Mouse (Mus musculus): Measurements from ENCODE around the gene Dcaf11.

Gene Dcaf11

DNA sequence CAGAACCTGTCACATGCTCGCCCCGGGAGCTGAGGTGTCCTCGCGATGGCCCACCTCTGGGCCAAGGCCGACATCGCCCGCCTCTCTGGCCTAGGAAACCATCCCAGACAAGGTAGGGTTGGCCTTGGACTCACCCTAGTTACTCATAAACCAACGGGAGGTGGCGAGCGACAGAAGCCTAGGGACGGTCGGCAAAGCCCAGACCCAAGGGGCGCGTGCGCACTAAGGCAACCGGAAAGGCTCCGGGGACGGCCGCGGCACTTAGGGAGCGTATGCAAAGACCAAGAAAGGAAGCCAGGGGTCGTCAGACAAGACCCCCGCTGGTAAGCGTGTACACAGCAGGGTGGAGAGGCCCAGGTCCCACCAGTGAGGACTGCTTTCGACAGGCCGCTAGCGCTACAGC, at the start of gene Dcaf11:
TSS of gene Dcaf11 (plus strand) at position 208 of the 403 bp plus-strand sequence.
- no peak for DNase-seq (ENCODE audit: extremely low read depth, low read depth, low spot score)

DNA sequence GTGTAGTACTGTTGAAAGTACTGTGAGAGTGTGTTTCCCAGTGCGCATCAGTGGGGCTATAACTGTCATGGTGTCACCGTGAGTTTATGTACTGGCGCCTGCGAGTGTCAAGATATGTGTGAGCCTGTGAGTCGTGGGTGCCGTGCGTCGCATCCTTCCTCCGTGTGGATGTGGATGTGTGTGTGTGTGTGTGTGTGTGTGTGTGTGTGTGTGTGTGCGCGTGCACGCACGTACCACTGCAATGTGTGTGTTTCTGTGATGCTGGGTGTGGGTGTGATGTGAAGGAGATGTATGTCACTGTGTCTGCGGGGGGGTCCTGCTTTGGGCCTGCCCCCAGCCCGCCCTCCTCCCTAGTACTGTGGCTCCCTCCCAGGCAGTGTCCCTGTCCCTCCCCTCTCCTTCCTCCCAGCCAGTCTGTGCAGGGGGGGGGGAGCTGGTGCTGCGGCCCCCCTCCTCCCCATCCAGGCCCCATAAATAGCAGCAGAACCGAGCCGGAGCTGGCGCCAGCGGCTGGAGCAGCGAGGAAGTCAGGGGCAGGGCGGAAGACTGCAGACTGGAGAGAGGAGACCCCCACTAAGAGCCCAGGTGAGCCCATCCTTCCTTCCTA, 49.6 kb upstream of the Dcaf11 start, which contains the start of gene Cpne6:
TSS of gene Cpne6 (plus strand) at position 321 of the 607 bp plus-strand sequence.
- DNase-seq (ENCODE audit: extremely low read depth, low read depth, low spot score), result no peak

DNA sequence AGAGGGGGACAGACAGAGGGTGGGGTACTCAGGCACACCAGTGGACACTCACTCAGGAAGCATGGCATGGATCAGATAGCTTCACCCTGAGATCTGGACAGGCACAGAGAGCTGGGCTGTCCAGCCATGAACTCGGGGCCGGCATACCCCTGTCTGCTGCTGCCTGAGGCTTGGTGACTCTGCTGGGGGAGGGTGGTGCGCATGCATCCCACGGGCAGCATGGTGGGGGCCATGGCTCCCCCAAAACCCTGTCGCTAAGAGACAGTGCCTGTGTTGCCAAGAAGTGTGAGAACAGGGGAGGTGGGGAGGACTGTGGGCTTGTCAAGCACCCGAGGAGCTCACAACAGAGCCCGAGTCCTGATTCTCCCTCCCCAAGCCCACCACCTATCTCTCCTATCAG, 48.8 kb upstream of the Dcaf11 start:
- DNase-seq (ENCODE audit: extremely low read depth, low read depth, low spot score), result no peak

DNA sequence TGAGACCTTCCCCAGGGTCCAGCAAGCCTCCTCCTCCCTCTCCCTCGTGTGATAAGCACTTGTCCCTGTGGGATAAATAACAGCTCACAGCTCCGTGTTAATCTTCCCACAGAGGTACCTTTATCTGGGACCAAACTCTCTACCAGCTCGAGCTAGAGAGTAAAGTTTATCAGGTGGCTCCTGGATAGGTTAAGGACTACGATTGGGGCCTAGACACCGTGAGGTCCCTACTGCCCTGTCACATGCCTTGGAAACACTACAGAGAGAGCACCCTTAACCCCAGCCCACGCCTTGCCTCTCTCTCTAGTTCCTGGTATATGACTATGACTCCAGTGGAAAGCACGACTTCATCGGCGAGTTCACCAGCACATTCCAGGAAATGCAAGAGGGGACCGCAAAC, 45.9 kb upstream of the Dcaf11 start:
- DNase-seq (ENCODE audit: extremely low read depth, low read depth, low spot score), result no peak

DNA sequence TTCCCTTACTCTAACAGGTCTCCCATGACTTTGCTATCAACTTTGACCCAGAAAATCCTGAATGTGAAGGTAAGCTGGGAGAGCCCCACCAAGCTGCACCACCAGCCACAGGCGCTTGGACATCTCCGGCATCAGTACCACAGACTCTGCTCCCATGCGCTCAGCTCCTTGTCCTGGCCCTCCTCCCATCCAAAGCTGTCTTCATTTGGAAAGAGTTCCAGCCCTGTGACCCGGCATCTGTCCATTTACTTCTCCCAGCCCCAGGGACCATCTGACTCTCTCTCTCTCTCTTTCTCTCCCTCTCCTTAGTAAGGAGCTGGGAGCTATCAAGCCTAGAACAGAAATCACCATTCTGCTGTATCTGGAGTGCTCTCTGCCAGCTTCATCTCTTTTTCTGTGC, 44.0 kb upstream of the Dcaf11 start:
- no peak for DNase-seq (ENCODE audit: extremely low read depth, low read depth, low spot score)

DNA sequence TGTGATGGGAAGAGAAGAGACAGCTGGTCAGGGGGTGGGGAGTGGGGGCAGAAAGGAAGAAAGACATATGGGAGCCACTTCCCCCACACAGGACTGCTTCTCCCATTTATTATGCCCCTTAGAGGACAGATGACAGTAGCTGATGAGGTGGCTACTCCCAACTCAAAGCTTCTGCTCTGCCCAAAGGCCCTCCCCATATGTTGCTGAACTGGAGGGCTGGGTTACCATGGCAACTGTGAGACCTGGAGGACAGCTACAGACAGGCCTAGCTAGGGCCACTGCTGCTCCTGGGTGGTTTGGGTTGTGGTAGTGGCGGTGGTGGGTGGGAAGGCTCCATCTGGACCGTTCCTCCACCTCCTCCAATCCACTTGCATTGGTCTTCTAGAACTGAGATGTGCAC, 40.9 kb upstream of the Dcaf11 start:
- no peak for DNase-seq (ENCODE audit: extremely low read depth, low read depth, low spot score)

DNA sequence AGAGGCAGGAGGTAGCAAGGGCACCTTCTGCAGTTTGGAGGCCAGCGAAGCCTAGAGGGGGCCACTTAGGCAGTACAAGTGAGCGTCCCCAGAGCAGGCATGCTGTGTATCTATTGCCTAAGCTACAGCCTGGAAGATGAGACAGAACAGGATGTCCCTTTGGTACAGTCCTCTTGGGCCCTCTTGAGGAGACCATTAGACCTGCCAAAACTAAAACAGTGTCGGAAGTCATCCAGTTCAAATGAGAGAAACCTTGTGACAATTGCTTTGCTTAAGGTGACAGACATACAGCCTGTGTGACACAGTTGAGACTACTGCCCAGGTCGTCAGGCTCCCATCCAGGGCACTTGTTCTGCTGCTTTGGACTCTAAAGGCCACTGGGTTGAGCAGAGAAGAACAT, 40.2 kb upstream of the Dcaf11 start:
- no peak for DNase-seq (ENCODE audit: extremely low read depth, low read depth, low spot score)

DNA sequence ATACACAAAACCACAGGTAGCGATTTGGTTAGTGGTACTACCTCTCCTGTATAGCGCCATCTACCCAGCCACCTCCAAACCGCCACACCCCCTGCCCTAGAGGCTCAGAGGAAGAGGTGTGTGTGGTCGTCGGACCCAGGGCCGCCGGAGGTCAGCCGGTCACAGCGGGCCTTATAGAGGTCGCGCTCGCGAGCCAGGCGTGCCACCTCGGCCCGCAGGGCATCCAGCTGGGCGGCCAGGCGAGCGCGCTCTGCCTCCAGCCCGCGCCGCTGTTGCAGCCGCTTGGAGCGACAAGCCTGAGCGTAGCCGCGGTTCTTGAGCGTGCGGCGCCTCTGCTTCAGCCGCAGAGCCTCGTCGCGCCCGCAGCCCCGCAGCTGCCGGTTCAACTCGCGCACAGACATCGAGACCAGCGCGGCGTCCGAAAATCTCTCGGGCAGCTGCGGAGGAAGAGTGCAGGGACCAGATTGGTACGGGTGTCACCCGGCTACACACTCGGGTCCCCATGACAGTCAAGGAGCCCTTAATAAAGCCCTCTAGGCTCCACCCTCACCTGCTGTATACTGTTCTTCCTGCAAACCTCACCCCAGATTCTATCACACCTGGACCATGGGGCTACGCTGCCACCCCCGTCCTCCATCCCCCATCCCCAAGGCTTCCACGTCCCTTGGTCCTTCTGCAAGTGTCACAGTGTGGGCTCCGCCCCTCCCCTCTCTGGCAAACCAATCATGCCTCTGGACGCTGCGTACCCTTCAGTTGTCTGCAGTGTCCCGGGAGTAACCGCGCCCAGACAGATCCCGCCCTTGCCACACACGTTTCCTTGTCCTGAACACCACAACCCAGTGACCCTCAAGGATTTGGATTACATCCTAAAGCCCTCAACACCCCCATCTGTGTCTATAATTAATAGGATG, 39.1 kb upstream of the Dcaf11 start:
- no peak for DNase-seq (ENCODE audit: extremely low read depth, low read depth, low spot score)

DNA sequence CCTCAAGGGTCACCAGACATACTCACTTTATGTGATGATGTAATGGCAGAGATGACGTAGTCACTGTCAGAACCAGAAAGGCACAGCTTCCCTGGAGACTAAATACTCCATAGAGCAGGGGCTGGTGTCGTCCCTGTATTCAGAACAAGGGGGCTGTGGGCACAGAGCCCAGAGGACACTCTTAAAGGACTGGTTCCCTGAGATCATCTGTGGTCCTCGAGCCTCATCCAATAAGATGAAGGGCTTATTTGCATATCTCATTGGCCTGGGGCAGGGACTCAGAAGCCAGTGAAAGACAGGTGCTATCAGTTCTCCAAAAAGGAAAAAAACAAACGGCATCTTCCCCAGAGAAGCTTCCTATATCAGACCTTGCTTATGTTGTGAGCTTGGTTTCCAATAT, 35.7 kb upstream of the Dcaf11 start:
- DNase-seq (ENCODE audit: extremely low read depth, low read depth, low spot score), result no peak

DNA sequence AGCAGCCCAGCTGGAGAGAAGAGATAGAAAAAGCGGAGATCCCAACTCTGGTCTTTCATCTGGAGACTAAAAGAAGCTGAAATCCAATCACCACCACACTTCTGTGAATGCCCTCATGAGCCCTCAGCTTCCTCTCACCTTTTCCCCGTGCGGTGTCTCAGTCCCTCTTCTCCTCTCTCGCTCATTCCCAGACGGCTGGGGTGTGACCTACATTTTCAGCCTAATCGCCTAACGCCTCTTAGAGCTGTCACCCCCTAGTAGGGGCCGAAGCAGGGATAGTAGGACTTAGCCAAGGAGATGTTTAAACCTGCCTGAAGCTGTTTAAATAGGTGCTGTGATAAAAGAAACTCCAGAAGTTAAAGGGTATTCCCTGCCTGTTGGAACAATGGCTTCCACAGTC, 35.0 kb upstream of the Dcaf11 start, which contains the start of gene Nrl:
TSS of gene Nrl (minus strand) at position 197 of the 400 bp plus-strand sequence.
- DNase-seq (ENCODE audit: extremely low read depth, low read depth, low spot score), result no peak

DNA sequence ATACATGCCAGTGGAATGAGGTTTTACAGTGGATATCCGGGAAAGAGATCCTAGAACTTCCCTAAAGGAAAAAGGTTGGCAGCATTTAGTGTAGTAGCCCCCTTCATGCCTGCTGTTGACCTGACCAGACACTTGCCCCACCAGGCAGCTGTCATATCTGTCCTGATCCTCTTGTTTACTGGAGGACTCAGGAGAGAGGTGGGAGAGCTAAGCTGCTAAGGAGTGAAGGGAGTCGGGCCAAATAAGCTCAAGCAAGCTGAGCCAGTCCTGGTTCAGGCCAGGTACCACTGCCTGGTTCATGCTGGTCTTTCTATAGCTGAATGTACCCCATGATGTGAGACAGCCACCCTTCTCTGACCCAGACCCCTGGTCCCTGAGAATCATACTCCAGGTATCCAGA, 33.1 kb upstream of the Dcaf11 start:
- no peak for DNase-seq (ENCODE audit: extremely low read depth, low read depth, low spot score)

DNA sequence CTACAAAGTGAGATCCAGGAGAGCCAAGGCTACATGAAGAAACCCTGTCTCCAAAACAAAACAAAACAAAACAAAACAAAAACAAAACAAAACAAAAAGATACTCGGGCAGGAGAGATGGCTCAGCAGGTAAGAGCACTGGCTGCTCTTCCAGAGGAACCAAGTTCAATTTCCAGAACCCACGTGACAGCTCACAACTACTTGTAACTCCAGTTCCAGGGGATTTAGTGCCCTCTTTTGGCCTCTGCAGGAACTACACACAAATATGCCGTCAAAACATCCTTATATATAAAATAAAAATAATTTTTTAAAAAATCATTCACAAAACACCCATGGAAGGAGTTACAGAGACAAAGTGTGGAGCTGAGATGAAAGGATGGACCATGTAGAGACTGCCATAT, 31.9 kb upstream of the Dcaf11 start:
- peak; percentile 7 for DNase-seq (ENCODE audit: extremely low read depth, low read depth, low spot score)

DNA sequence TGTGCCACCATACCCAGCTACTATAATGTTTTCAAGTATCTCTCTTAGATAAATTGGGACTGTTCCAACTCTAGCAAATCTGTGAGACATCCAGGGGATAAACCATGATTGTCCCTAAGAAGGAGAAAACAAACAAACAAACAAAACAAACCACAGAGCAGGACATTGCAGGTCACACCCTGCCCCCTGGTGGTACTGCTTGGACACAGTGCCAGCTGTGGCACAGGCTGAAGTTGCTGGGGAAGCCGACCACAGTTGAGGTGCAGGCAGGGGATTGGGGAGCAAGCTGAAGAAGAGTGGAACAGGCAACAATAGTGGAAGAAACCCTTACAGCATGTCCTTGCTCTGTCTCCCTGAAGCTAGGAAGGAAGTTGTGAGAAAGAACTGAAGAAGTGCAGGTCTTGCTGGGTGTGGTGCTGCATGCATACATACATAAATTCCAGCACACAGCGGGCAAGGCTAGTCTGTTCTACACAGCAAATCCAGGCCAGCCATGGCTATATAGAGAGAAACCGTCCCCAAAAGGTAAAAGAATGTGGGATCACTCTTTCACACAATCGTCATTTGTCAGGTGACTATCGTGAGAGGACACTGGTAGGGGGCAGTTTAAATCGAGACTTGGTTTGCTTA, 23.6 kb upstream of the Dcaf11 start:
- no peak for DNase-seq (ENCODE audit: extremely low read depth, low read depth, low spot score)

DNA sequence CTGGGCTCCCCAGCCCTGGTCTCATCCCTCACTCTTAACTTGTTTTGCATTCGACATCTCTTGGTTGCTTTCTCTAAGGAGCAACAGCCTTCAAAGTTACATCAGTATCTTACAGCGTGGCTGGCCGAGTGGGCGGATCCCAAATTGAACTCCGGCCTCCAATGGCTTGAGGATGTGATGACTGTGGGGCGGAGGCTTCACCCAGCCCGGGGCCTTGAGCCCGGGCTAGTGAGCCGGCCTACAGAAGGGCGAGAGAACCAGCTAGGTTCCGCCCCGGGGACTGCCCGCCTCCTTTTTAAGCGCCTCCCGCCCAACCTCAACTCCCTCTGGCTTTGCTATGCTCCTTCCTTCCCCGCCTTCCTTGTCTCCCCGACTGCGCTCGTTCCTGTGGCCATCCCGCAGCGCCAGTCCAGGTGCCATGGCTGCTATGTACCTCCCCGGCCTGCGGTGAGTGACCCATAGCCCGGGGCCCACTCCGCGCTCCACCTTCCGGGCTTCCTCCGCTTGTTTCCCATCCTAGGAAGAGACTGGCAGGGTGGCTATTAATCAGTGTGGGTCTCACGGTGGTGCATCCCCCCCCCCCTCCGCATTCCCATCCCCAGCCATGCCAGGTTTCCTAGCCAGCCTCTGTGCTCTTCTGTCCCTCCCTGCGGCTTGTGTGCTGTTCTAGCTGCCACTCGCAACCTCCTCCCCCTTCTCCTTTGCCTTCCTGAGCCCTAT, 19.6 kb upstream of the Dcaf11 start, which contains the start of gene Pck2:
TSS of gene Pck2 (plus strand) at position 200 of the 720 bp plus-strand sequence.
- DNase-seq (ENCODE audit: extremely low read depth, low read depth, low spot score), result no peak

DNA sequence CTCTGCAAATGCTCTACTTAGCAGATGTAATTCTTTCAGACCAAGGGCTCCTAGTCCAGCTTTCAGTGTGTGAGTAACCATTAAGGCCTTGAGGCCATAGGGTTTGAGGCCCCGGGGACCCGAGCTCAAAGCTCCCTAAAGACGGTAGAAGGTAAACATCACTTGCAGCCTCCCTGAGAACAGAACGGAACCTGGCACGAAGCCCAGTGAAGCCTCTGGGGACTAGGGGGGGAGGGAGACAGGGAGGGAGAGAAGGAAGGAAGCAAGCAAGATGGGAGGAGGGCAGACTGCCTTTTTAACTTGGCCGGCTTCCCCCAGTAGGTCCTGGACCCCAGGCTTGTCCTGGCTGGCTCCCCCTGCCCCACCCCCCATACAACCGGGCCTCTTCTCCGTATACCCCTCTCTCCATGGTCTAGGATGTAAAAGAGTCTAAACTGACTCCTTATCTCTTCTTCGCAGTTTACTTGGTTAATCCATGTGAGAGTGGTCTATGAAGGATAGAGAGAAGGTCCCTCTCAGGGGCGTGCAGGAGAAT, 19.0 kb upstream of the Dcaf11 start:
- DNase-seq (ENCODE audit: extremely low read depth, low read depth, low spot score), result no peak

DNA sequence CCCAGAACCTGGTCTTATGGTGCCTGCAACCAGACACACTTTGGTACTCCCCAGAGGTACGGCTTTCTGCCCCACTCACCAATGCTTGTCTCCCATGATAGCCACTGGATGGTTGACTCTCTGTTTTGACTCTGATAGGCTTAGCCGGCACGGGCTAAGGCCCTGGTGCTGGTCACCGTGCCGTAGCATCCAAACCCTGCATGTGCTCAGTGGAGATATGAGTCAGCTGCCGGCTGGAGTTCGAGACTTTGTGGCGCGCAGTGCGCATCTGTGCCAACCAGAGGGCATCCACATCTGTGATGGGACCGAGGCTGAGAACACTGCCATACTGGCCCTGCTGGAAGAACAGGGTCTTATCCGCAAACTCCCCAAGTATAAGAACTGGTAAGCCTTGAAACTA, 17.5 kb upstream of the Dcaf11 start:
- no peak for DNase-seq (ENCODE audit: extremely low read depth, low read depth, low spot score)

DNA sequence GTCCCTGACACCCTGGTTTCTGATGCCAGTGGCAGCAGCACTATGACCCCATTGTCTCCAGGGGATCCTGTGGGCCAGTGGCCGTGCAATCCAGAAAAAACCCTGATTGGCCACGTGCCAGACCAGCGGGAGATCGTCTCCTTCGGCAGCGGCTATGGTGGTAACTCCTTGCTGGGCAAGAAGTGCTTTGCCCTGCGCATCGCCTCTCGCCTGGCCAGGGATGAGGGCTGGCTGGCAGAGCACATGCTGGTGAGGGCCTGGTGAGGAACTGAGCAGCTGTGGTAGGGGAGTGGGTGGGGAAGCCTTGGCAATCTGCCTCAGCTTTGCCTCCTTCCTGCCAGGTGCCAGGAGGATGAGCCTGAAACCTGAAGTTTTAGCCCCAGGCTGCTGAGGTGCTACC, 15.5 kb upstream of the Dcaf11 start:
- no peak for DNase-seq (ENCODE audit: extremely low read depth, low read depth, low spot score)

DNA sequence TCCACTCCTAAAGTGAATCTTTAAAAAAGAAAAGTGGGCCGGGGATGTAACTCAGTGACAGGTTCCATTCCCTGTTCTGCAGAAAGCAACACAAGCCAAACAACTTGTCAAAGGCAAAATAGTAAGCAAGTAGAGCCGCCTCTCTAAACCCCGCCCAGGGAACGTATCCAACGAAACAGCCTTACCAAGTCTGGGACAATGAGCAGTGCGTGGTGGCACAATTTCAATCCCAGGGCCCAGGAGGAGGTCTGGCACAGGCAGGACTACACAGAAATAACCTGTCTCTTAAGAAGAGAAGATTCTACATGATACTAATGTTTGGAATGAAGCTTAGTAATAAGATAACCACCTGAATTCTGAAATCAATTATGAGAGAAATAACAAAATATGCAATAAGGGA, 9.6 kb upstream of the Dcaf11 start:
- no peak for DNase-seq (ENCODE audit: extremely low read depth, low read depth, low spot score)

DNA sequence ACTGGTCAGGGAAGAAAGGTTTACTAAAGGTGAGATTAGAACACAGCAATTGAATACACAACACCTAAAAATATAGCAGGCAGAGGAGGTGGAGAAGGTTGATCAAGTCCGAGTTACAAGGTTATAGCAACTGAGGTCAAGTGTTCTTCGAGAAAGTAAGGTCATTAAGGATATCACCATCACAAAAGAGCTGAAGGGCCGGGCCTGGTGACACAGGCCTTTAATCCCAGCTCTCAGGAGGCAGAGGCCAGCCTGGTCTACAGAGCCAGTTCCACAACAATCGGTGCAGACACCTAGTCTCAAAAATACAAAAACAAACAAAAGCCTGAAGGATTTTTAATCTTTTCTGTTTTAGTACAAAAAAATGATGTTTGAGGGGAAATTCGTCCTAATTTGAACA, 8.5 kb upstream of the Dcaf11 start:
- no peak for DNase-seq (ENCODE audit: extremely low read depth, low read depth, low spot score)

DNA sequence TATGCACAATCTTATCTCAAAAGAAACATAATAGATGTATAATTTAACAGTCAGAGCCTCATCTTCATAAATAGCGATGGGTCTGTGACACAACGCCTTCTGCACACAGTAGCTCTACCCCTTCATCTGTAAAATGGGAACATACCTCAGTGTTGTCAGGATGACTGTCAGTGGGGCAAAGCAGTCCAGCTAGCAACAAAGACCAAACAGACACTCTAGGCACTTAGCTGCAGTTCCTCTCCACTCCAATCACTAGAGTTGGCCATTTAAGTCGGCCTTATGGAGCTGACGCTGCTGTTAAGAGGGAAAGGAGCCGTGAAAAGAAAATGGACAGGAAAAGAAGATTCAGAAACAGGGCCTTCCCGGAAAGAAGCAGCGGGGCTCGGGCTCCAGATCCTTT, 8.0 kb upstream of the Dcaf11 start:
- DNase-seq (ENCODE audit: extremely low read depth, low read depth, low spot score), result no peak

DNA sequence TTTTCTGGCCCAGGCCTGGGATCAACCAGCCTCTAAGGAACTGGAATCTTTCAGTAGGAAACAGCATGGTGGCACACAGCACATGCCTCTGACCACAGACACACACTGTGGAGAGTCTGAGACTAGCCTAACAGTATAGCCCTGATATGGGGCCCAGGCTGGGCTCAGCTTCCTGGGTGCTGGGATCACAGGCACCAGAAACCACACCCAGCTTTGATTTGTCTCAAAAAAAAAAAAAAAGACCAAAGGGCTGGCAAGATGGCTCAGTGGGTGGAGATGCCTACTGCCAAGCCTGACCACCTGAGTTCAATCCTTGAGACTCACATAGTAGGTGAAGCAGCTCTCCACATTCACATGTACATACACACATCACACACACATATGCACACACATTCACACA, 5.2 kb upstream of the Dcaf11 start:
- no peak for DNase-seq (ENCODE audit: extremely low read depth, low read depth, low spot score)
